Mouse (Mus musculus) left cerebral cortex, adult 8-10 months (tissue): Measurements from ENCODE around the gene Kcnc1. TPM values are rescaled to one million over a fixed set of nuclear protein-coding genes. Genes with fewer than 3 reads are reported as not detected.
A peak's percentile ranks its signal among the peaks of the same experiment; 100 is the strongest.

Source experiments
- DNase-seq, 2 experiments: peaks; one replicate each; pipeline ENCODE4 v3.0.0; 2022; ENCODE audit warnings: low spot score in 2 of 2
- total RNA-seq, 4 experiments: library from RNA; stranded (reverse); gene quantifications; 2 replicates each; pipeline ENCODE4 v1.2.4; 2022

Kcnc1 gene
- total RNA-seq, 4 experiments from 2014 or later, result 134 to 153 (median 136) TPM

DNA sequence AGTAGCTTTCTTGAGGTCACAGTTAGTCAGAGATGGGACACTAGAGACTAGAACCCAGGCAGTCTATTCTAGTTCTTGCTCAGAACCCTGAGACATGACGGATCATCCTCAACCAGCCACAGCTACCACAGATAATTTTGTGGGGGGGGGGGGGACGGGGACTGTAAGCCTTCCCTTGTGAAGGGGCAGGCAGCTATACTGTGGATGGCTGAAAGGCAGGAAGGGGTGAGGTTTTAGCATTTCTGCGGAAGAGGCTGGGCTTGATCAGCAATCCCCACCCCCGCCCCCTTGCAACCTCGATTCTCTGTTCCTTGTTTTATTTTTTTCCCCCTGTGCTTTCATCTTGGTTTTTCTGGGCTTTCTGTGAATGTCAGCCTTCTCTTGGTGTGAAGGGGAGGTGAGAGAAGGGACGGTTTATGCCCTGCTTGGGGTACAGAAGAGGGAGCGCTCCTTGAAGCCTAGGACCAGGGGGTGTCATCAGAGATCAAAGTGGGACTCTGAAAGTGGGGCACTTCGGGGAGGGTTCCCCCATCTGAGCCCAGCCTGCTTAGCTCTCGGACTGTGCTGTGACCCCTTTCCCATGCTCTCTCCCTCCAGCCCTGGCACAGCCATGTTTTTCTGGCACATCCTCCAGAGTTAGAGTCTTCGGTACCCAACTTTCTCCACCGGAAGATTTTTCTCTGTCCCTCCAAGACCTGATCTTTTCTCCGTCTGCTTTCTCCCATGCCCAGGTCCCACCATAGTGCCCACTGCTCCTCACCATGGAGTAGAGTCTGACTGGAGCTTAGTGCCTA, 2.4 kb upstream of the Kcnc1 start:
- no peak for DNase-seq

- no peak for DNase-seq
Observed at GRCm38 (mm10) chr7:46394933-46395332, 1.4 kb upstream of the Kcnc1 start.

DNA sequence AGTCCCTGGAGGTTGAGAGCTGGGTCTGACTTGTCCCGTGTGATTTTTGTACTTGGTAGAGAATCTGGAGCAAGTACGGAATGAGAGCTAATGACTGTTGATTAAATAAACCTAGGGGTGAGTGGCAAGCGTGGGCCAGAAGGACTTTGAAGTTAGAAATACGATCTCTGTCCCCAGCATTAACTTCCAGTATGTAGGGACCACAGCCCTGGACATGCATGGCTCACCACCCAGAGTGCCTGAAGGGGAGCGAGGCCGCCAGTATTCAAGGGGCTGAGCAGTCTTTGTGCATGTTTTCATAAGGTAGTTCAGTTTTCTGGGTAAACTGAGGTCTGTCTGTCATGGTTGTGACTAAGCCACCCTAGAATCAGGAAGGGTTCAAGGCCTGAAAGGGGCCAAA, 726 bp upstream of the Kcnc1 start:
- DNase-seq, result no peak

- no peak for DNase-seq
Observed at GRCm38 (mm10) chr7:46396928-46397731, 833 bp downstream of the Kcnc1 start.

- DNase-seq, result peak in 1 of 2 experiments; percentile 75
Observed at GRCm38 (mm10) chr7:46397732-46398333, 1.5 kb downstream of the Kcnc1 start.

- no peak for DNase-seq
Observed at GRCm38 (mm10) chr7:46398612-46399011, 2.3 kb downstream of the Kcnc1 start.

GRCm38 (mm10) chr7:46399676-46400075, 3.4 kb downstream of the Kcnc1 start:
- DNase-seq, result no peak

- no peak for DNase-seq
Observed at GRCm38 (mm10) chr7:46400346-46400745, 4.0 kb downstream of the Kcnc1 start.

DNA sequence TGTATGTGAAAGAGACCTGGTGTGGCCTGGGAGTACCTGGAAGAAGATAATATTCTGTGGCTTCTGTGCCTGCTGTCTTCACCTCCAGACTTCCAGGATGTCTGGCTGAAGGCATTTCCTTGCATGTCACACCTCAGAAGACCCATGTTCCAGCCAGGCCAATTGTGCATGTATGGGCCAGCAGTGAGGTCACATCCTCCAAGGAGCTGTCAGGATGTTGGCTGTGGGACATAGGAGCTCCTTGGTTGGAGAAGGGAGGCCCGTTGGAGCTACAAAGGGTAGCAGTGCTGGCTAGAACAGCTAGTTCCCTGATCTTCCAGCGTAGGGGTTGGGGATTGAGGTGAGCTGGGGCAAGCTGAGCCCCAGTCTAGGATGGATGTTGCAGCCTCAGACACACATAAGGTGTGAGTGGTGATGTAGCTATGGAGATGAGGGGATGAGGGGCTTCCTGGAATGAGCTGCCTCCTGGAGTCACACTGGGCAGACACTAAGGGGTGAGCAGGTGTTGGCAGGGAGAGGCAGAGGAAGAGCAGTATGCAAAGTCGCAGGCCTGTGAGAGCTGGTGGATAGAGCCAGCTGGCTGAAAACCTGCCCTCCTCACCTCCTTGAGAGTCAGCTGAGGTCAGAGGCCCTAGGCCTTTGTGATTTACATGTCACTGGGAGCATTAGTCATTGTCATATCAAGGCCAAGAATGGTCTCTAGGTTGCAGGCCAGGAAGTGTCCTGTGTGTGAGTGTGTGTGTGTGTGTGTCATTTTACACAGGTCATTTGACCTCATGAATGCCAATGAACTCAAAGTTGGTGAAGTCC, 5.3 kb downstream of the Kcnc1 start:
- DNase-seq, result no peak

GRCm38 (mm10) chr7:46403616-46404485, 7.6 kb downstream of the Kcnc1 start:
- DNase-seq, result no peak

GRCm38 (mm10) chr7:46404756-46405155, 8.5 kb downstream of the Kcnc1 start:
- DNase-seq, result no peak

- no peak for DNase-seq
Observed at GRCm38 (mm10) chr7:46408606-46409005, 12.3 kb downstream of the Kcnc1 start.

- DNase-seq, result no peak
Observed at GRCm38 (mm10) chr7:46409204-46409789, 13.0 kb downstream of the Kcnc1 start.

DNA sequence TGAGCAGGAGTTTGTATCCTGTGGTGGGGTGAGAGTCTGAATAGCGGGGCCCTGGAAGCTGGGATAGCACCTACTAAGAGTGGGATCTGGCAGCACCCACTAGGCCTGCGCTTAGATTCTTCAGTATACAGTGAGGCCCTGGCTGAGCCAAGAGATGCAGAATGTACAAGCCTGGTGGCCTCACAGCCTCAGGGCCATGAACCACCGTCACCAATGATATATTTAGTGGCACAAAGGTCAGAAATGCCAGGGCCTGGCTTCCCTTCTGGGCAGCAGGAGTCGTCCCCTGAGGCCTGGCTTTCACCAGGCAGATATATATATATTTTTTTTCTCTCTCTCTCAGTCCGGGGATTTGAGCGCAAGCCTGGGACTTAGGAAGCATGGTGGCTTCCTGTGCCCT, 14.4 kb downstream of the Kcnc1 start:
- no peak for DNase-seq

- DNase-seq, result no peak
Observed at GRCm38 (mm10) chr7:46412823-46413222, 16.5 kb downstream of the Kcnc1 start.

DNA sequence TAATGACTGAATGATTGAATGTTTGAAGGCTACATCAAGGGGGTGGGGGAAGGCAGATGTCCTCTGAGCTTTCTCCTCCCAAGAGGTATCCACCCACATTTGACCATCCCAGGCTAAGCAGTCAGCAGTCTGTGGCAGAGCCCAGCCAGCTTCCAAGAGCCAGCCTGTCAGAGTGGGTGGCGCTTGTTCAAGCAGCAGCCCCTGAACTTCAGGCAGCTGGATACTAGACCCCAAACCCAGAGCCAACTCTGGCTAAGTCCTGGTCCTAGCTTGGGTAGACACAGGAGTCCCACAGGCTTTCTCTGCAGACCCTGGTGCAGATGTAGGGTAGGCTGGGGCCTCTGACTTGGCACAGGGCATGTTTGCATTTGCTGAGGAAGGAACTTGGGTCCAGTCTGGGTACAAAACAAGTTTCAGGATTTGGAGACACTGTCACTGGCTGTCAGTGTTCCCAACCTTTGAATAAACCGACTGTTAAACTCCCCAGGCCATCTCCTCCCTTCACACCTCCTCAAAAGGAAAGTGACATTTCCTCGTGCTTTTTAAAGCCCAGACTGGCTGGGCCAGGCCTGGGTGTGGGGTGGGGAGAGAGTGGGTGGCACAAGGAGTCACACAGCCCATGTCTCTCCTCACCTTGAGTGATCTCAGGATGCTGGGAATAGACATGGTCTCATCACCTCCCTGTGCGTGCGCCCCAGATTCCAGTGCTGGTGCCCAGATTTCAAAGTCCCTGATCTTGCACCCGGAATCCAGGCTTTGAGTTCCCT, 17.8 kb downstream of the Kcnc1 start:
- DNase-seq, result no peak

DNA sequence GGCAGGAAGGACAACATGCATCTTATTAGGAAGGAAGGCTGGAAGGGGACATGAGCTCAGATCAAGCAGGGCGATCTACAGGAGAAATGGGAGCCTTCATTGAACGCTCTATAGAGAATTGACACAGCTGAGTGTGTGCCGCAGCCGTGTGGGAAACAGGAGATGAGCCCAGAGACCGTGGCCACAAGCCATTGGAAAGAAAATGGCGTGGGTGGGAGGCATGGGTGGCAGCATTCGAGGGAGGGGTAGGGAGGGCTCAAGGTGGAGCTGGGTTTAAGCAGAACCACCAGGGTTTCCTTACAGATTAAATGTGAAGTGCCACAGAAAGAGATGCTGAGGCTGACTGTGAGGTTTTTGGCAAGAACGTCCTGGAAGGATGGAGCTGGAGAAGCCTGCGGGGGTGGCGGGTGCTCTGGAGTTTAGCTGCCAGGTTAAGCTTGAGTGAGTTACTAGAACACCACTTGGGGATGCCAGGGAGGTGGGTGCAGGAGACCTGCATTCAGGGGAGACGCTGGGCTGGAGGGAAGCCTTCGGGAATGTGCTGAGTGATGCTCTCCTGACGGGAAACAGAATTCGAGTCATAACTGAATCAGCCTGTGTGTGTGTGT, 19.6 kb downstream of the Kcnc1 start:
- peak in 1 of 2 experiments; percentile 71 for DNase-seq

GRCm38 (mm10) chr7:46417467-46417866, 21.2 kb downstream of the Kcnc1 start:
- DNase-seq, result no peak
